Mouse (Mus musculus): ENCODE data around the gene Spag7. TPM values are rescaled to one million over a fixed set of nuclear protein-coding genes. Genes with fewer than 3 reads are reported as not detected.

Gene Spag7
- total and polyA plus RNA-seq, 2 experiments, result 21.0 to 31.6 TPM

GRCm38 (mm10) chr11:70686901-70687566 lies 17.8 kb upstream of the Spag7 start:
- H3K9ac ChIP-seq (ENCODE audit: low read depth, low read length), result peak overlapping the region; percentile 94
- TF ChIP-seq POLR2A (IDR thresholded peaks at IDR 0.05; ENCODE audit: extremely low read depth, insufficient read depth, low read length) (no peak), CTCF (IDR thresholded peaks at IDR 0.05; ENCODE audit: low read depth, low read length) (no peak)
- H3K36me3 ChIP-seq (ENCODE audit: control insufficient read depth, insufficient read depth, low read length), result peaks cover 4% of the 10 kb centered on the region; the same call in 1 of the 2 replicates
- WGBS, result 5% methylated on average over 16 of the region's 16 CpGs
- H3K4me3 ChIP-seq (ENCODE audit: insufficient read depth, low read depth, low read length), result peak overlapping the region; percentile 65
- no peaks in the 10 kb centered on the region for H3K27me3 ChIP-seq (ENCODE audit: control insufficient read depth, insufficient read depth, low read length)
- 0 out of 2 replicates have a peak, but pooled peaks cover 6% of the 10 kb centered on the region for H3K4me1 ChIP-seq (ENCODE audit: control insufficient read depth, insufficient read depth, low read length)
- peak overlapping the region; percentile 58 for H3K27ac ChIP-seq (replicated peaks; ENCODE audit: insufficient read depth, low read depth, low read length)
- no peaks in the 10 kb centered on the region for H3K79me2 ChIP-seq (ENCODE audit: control insufficient read depth, insufficient read depth, low read length)
- no peak for DNase-seq (ENCODE audit: extremely low read depth, low read depth, low spot score)

DNA sequence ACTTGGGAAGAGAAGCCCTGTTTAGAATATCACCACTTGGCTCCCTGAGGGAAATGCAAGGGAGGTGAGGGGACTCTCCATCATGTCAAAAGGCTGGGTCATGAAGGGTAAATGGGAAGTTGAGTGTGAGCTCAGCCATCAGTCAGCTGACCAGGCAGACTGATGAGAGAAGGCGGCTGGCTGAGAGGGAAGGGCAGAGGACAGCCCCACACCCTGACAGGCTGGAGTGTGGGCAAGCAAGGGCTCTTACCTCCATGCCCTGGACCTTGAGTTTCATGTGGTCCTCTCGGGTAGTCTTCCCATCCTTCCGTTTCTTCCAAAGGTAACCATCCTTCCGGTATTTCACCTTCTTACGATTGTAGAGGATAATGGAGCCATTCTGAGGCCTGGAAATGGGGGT lies 14.4 kb upstream of the Spag7 start:
- 90% methylated on average over 5 of the region's 5 CpGs for WGBS
- no peak overlapping the region for H3K4me3 ChIP-seq (ENCODE audit: insufficient read depth, low read depth, low read length)
- no peak for TF ChIP-seq POLR2A (IDR thresholded peaks at IDR 0.05; ENCODE audit: extremely low read depth, insufficient read depth, low read length)
- no peak for TF ChIP-seq CTCF (IDR thresholded peaks at IDR 0.05; ENCODE audit: low read depth, low read length)
- DNase-seq (ENCODE audit: extremely low read depth, low read depth, low spot score), result no peak
- peaks cover 11% of the 10 kb centered on the region; the same call in 1 of the 2 replicates for H3K36me3 ChIP-seq (ENCODE audit: control insufficient read depth, insufficient read depth, low read length)
- H3K4me1 ChIP-seq (ENCODE audit: control insufficient read depth, insufficient read depth, low read length), result peaks cover 15% of the 10 kb centered on the region
- no peak overlapping the region for H3K27ac ChIP-seq (replicated peaks; ENCODE audit: insufficient read depth, low read depth, low read length)
- H3K9ac ChIP-seq (ENCODE audit: low read depth, low read length), result no peak overlapping the region
- no peaks in the 10 kb centered on the region for H3K27me3 ChIP-seq (ENCODE audit: control insufficient read depth, insufficient read depth, low read length)
- no peaks in the 10 kb centered on the region for H3K79me2 ChIP-seq (ENCODE audit: control insufficient read depth, insufficient read depth, low read length)

DNA sequence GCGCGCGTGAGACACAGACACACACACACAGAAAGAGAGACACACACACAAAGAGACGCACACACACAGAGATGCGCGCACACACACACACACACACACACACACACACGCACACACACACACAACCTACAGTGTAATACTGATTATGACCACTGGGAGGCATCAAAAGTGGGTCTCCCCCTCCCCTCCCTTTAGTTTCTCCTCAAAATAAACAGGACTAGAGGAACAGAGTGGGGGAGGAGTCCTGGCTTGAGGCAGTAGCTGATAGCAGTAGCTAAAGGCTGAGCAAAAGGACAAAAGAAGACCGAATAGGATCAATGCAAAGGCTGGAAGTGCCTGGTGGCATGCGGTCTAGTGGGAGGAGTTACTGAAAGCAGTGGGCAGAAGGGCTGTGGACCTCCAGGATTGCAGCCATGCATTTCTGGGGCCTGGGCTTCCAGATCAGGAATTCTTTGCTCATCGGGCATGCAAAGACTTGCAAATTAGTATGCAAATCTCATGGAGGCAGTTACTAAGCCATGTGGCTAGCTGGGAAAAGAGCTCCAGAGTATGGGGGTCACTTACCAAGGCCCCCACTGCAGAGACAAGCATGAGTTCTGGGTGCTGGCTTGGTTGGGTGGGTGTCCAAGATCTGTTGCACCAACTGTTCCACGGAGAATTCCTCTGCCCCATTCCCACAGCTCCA lies 12.8 kb upstream of the Spag7 start:
- Histone ChIP-seq H3K27me3 (ENCODE audit: control insufficient read depth, insufficient read depth, low read length) (no peaks in the 10 kb centered on the region), H3K36me3 (ENCODE audit: control insufficient read depth, insufficient read depth, low read length) (peaks cover 11% of the 10 kb centered on the region; the same call in 1 of the 2 replicates), H3K79me2 (ENCODE audit: control insufficient read depth, insufficient read depth, low read length) (no peaks in the 10 kb centered on the region), H3K9ac (ENCODE audit: low read depth, low read length) (no peak overlapping the region), H3K4me3 (ENCODE audit: insufficient read depth, low read depth, low read length) (no peak overlapping the region), H3K27ac (replicated peaks; ENCODE audit: insufficient read depth, low read depth, low read length) (no peak overlapping the region), H3K4me1 (ENCODE audit: control insufficient read depth, insufficient read depth, low read length) (peaks cover 17% of the 10 kb centered on the region)
- 64% methylated on average over 11 of the region's 11 CpGs for WGBS
- DNase-seq (ENCODE audit: extremely low read depth, low read depth, low spot score), result peak; percentile 58
- TF ChIP-seq CTCF (IDR thresholded peaks at IDR 0.05; ENCODE audit: low read depth, low read length) (0 out of 2 replicates have a peak, but pooled peaks have one; percentile 19), POLR2A (IDR thresholded peaks at IDR 0.05; ENCODE audit: extremely low read depth, insufficient read depth, low read length) (no peak)

GRCm38 (mm10) chr11:70681170-70681569 lies 12.0 kb upstream of the Spag7 start:
- Histone ChIP-seq H3K4me1 (ENCODE audit: control insufficient read depth, insufficient read depth, low read length) (peaks cover 16% of the 10 kb centered on the region), H3K27ac (replicated peaks; ENCODE audit: insufficient read depth, low read depth, low read length) (no peak overlapping the region), H3K27me3 (ENCODE audit: control insufficient read depth, insufficient read depth, low read length) (no peaks in the 10 kb centered on the region), H3K9ac (ENCODE audit: low read depth, low read length) (no peak overlapping the region), H3K79me2 (ENCODE audit: control insufficient read depth, insufficient read depth, low read length) (no peaks in the 10 kb centered on the region), H3K36me3 (ENCODE audit: control insufficient read depth, insufficient read depth, low read length) (peaks cover 13% of the 10 kb centered on the region; the same call in 1 of the 2 replicates), H3K4me3 (ENCODE audit: insufficient read depth, low read depth, low read length) (no peak overlapping the region)
- WGBS, result 90% methylated on average over 12 of the region's 12 CpGs
- TF ChIP-seq CTCF (IDR thresholded peaks at IDR 0.05; ENCODE audit: low read depth, low read length) (no peak), POLR2A (IDR thresholded peaks at IDR 0.05; ENCODE audit: extremely low read depth, insufficient read depth, low read length) (no peak)
- DNase-seq (ENCODE audit: extremely low read depth, low read depth, low spot score), result no peak

DNA sequence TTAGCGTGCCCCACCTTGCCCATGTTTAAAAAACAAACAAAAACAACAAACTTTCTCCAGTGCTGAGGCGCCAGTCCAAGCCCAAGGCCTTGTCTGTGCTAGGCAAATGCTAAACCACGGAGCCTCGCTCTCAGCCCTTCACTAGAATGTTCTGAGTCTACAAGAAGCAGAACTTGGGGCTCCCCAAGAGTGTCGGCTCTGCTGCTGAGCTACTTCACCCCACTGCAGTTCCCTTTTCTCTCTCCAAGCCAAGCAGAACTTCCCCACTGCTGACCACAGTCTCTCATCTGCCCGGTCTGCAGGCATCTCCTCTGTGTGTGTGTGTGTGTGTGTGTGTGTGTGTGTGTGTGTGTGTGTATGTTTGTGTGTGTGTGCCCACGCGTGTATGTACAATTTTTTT lies 10.7 kb upstream of the Spag7 start:
- no peaks in the 10 kb centered on the region for H3K79me2 ChIP-seq (ENCODE audit: control insufficient read depth, insufficient read depth, low read length)
- H3K27me3 ChIP-seq (ENCODE audit: control insufficient read depth, insufficient read depth, low read length), result no peaks in the 10 kb centered on the region
- H3K4me1 ChIP-seq (ENCODE audit: control insufficient read depth, insufficient read depth, low read length), result peaks cover 16% of the 10 kb centered on the region
- WGBS, result 89% methylated on average over 8 of the region's 8 CpGs
- peaks cover 12% of the 10 kb centered on the region; the same call in 1 of the 2 replicates for H3K36me3 ChIP-seq (ENCODE audit: control insufficient read depth, insufficient read depth, low read length)
- no peak overlapping the region for H3K9ac ChIP-seq (ENCODE audit: low read depth, low read length)
- H3K27ac ChIP-seq (replicated peaks; ENCODE audit: insufficient read depth, low read depth, low read length), result no peak overlapping the region
- no peak overlapping the region for H3K4me3 ChIP-seq (ENCODE audit: insufficient read depth, low read depth, low read length)
- DNase-seq (ENCODE audit: extremely low read depth, low read depth, low spot score), result peak; percentile 45
- TF ChIP-seq POLR2A (IDR thresholded peaks at IDR 0.05; ENCODE audit: extremely low read depth, insufficient read depth, low read length), result no peak
- no peak for TF ChIP-seq CTCF (IDR thresholded peaks at IDR 0.05; ENCODE audit: low read depth, low read length)

Data from liver, adult 2 months (tissue).